Mouse (Mus musculus) duodenum, adult 2 months (tissue): ENCODE measurements around the gene Fbxw11. TPM values are rescaled to one million over a fixed set of nuclear protein-coding genes. Genes with fewer than 3 reads are reported as not detected.

Experiments used
- polyA plus RNA-seq: library from polyadenylated mRNA; depleted of rRNA; stranded (reverse); fragments of >200 nt; gene quantifications from 2 replicates; pipeline ENCODE4 v1.2.3, GENCODE M21; 2012; ENCODE audit warnings: low replicate concordance; rRNA removed

The Fbxw11 gene
- polyA plus RNA-seq: 18.6 and 26.3 TPM in 2 replicates

GRCm38 (mm10) chr11:32642249-32642876, at the start of gene Fbxw11:
Gene Fbxw11 (plus strand): TSS chr11:32642724.

Other genes starting within 250 kb of the Fbxw11 start
- gene Ubtd2, start 187.4 kb upstream of the Fbxw11 start, polyA plus RNA-seq: 0.84 and 0.90 TPM in 2 replicates
- not detected in 2 replicates for gene Efcab9, start 110.6 kb upstream of the Fbxw11 start, polyA plus RNA-seq
- 5.7 and 30.0 TPM in 2 replicates for gene Stk10, start 109.4 kb upstream of the Fbxw11 start, polyA plus RNA-seq
- not detected in 2 replicates for gene Smim23, start 181.9 kb downstream of the Fbxw11 start, polyA plus RNA-seq